Mouse (Mus musculus): ENCODE data around the gene Boc. TPM values are rescaled to one million over a fixed set of nuclear protein-coding genes. Genes with fewer than 3 reads are reported as not detected.

The Boc gene
- total and polyA plus RNA-seq, 3 experiments = 3.5 to 5.6 (median 4.2) TPM

GRCm38 (mm10) chr16:44481599-44482593 lies 76.8 kb downstream of the Boc start:
- TF ChIP-seq CTCF (IDR thresholded peaks at IDR 0.05) (no peak), POLR2A (IDR thresholded peaks at IDR 0.05; ENCODE audit: insufficient read depth, low read depth, low read length) (no peak), EP300 (IDR thresholded peaks at IDR 0.05; ENCODE audit: insufficient read depth, low read depth, low read length) (no peak)
- 55% methylated on average over 28 of the region's 28 CpGs for WGBS
- no peak overlapping the region for H3K27ac ChIP-seq
- H3K4me1 ChIP-seq (ENCODE audit: control insufficient read depth, insufficient read depth, low read length) = no peaks in the 10 kb centered on the region
- H3K9ac ChIP-seq (ENCODE audit: low read depth, low read length) = no peak overlapping the region
- no peaks in the 10 kb centered on the region for H3K79me2 ChIP-seq (replicated peaks; ENCODE audit: control insufficient read depth, insufficient read depth, low read length)
- no peak for DNase-seq
- H3K36me3 ChIP-seq (ENCODE audit: control insufficient read depth, insufficient read depth, low read length) = no peaks in the 10 kb centered on the region
- no peaks in the 10 kb centered on the region for H3K27me3 ChIP-seq (ENCODE audit: control insufficient read depth, insufficient read depth, low read length)
- intact Hi-C loops (cut with DNase I) = loop anchor here (5.0 to 10.0 kb wide), 2 partner anchors 233 to 610 kb away; partner anchors contain the start of gene Ccdc80
- no peak overlapping the region for H3K4me3 ChIP-seq

GRCm38 (mm10) chr16:44480616-44481015 lies 78.1 kb downstream of the Boc start:
- Histone ChIP-seq H3K36me3 (ENCODE audit: control insufficient read depth, insufficient read depth, low read length) (no peaks in the 10 kb centered on the region), H3K4me3 (no peak overlapping the region), H3K9ac (ENCODE audit: low read depth, low read length) (no peak overlapping the region), H3K27me3 (ENCODE audit: control insufficient read depth, insufficient read depth, low read length) (no peaks in the 10 kb centered on the region), H3K79me2 (replicated peaks; ENCODE audit: control insufficient read depth, insufficient read depth, low read length) (no peaks in the 10 kb centered on the region), H3K27ac (no peak overlapping the region), H3K4me1 (ENCODE audit: control insufficient read depth, insufficient read depth, low read length) (no peaks in the 10 kb centered on the region)
- intact Hi-C loops (cut with DNase I) = loop anchor here (5.0 to 10.0 kb wide), 2 partner anchors 234 to 612 kb away; partner anchors contain the start of gene Ccdc80
- DNase-seq = no peak
- no peak for TF ChIP-seq POLR2A (IDR thresholded peaks at IDR 0.05; ENCODE audit: insufficient read depth, low read depth, low read length)
- peak; percentile 55 for TF ChIP-seq CTCF (IDR thresholded peaks at IDR 0.05)
- TF ChIP-seq EP300 (IDR thresholded peaks at IDR 0.05; ENCODE audit: insufficient read depth, low read depth, low read length) = no peak
- 28% methylated on average over 7 of the region's 7 CpGs for WGBS

GRCm38 (mm10) chr16:44479852-44480251 lies 78.8 kb downstream of the Boc start:
- TF ChIP-seq CTCF (IDR thresholded peaks at IDR 0.05) = no peak
- no peak for TF ChIP-seq POLR2A (IDR thresholded peaks at IDR 0.05; ENCODE audit: insufficient read depth, low read depth, low read length)
- TF ChIP-seq EP300 (IDR thresholded peaks at IDR 0.05; ENCODE audit: insufficient read depth, low read depth, low read length) = no peak
- DNase-seq = no peak
- Histone ChIP-seq H3K36me3 (ENCODE audit: control insufficient read depth, insufficient read depth, low read length) (no peaks in the 10 kb centered on the region), H3K79me2 (replicated peaks; ENCODE audit: control insufficient read depth, insufficient read depth, low read length) (no peaks in the 10 kb centered on the region), H3K27ac (no peak overlapping the region), H3K27me3 (ENCODE audit: control insufficient read depth, insufficient read depth, low read length) (no peaks in the 10 kb centered on the region), H3K9ac (ENCODE audit: low read depth, low read length) (no peak overlapping the region), H3K4me1 (ENCODE audit: control insufficient read depth, insufficient read depth, low read length) (no peaks in the 10 kb centered on the region), H3K4me3 (no peak overlapping the region)
- intact Hi-C loops (cut with DNase I) = loop anchor here (5.0 to 10.0 kb wide), 2 partner anchors 235 to 612 kb away; partner anchors contain the start of gene Ccdc80
- WGBS = 89% methylated on average over 14 of the region's 14 CpGs

GRCm38 (mm10) chr16:44478767-44479166 lies 79.9 kb downstream of the Boc start:
- Histone ChIP-seq H3K79me2 (replicated peaks; ENCODE audit: control insufficient read depth, insufficient read depth, low read length) (no peaks in the 10 kb centered on the region), H3K4me3 (no peak overlapping the region), H3K27ac (no peak overlapping the region), H3K27me3 (ENCODE audit: control insufficient read depth, insufficient read depth, low read length) (no peaks in the 10 kb centered on the region), H3K4me1 (ENCODE audit: control insufficient read depth, insufficient read depth, low read length) (no peaks in the 10 kb centered on the region), H3K36me3 (ENCODE audit: control insufficient read depth, insufficient read depth, low read length) (no peaks in the 10 kb centered on the region), H3K9ac (ENCODE audit: low read depth, low read length) (no peak overlapping the region)
- intact Hi-C loops (cut with DNase I) = no loop called here
- TF ChIP-seq CTCF (IDR thresholded peaks at IDR 0.05) (no peak), POLR2A (IDR thresholded peaks at IDR 0.05; ENCODE audit: insufficient read depth, low read depth, low read length) (no peak), EP300 (IDR thresholded peaks at IDR 0.05; ENCODE audit: insufficient read depth, low read depth, low read length) (no peak)
- DNase-seq = no peak
- WGBS = 35% methylated on average over 18 of the region's 18 CpGs

- no peak for DNase-seq
- intact Hi-C loops (cut with DNase I) = no loop called here
- no peak overlapping the region for H3K4me3 ChIP-seq
- no peaks in the 10 kb centered on the region for H3K36me3 ChIP-seq (ENCODE audit: control insufficient read depth, insufficient read depth, low read length)
- no peak overlapping the region for H3K9ac ChIP-seq (ENCODE audit: low read depth, low read length)
- no peaks in the 10 kb centered on the region for H3K4me1 ChIP-seq (ENCODE audit: control insufficient read depth, insufficient read depth, low read length)
- H3K27me3 ChIP-seq (ENCODE audit: control insufficient read depth, insufficient read depth, low read length) = no peaks in the 10 kb centered on the region
- no peak for TF ChIP-seq CTCF (IDR thresholded peaks at IDR 0.05)
- H3K27ac ChIP-seq = no peak overlapping the region
- 82% methylated on average over 11 of the region's 11 CpGs for WGBS
- H3K79me2 ChIP-seq (replicated peaks; ENCODE audit: control insufficient read depth, insufficient read depth, low read length) = no peaks in the 10 kb centered on the region
Measured at GRCm38 (mm10) chr16:44475682-44476375, 82.9 kb downstream of the Boc start.

All from heart, adult 2 months (tissue).